Mouse (Mus musculus) right cerebral cortex, postnatal 14 days (tissue): ENCODE results near the gene Zfp518b.

Source experiments
- DNase-seq: peaks from one replicate; pipeline ENCODE4 v3.0.0; 2022

The Zfp518b gene

GRCm38 (mm10) chr5:38684164-38684911, at the start of gene Zfp518b:
TSS of gene Zfp518b (minus strand) at chr5:38684826.
- DNase-seq: peak; percentile 80

GRCm38 (mm10) chr5:38708940-38709581, 24.4 kb upstream of the Zfp518b start:
- peak; percentile 10 for DNase-seq

GRCm38 (mm10) chr5:38707364-38708075, 22.9 kb upstream of the Zfp518b start:
- no peak for DNase-seq

- no peak for DNase-seq
Observed at GRCm38 (mm10) chr5:38702941-38703340, 18.3 kb upstream of the Zfp518b start.

- DNase-seq: no peak
Observed at GRCm38 (mm10) chr5:38702091-38702490, 17.5 kb upstream of the Zfp518b start.

- no peak for DNase-seq
Observed at GRCm38 (mm10) chr5:38698466-38698865, 13.8 kb upstream of the Zfp518b start.

- no peak for DNase-seq
Observed at GRCm38 (mm10) chr5:38698046-38698445, 13.4 kb upstream of the Zfp518b start.

- DNase-seq: no peak
Observed at GRCm38 (mm10) chr5:38696616-38697375, 12.2 kb upstream of the Zfp518b start.

GRCm38 (mm10) chr5:38692859-38693258, 8.2 kb upstream of the Zfp518b start:
- DNase-seq: no peak

GRCm38 (mm10) chr5:38689186-38689585, 4.6 kb upstream of the Zfp518b start:
- no peak for DNase-seq

- no peak for DNase-seq
Observed at GRCm38 (mm10) chr5:38687694-38688093, 3.1 kb upstream of the Zfp518b start.

- DNase-seq: no peak
Observed at GRCm38 (mm10) chr5:38658836-38659235, 25.8 kb downstream of the Zfp518b start.

- no peak for DNase-seq
Observed at GRCm38 (mm10) chr5:38656204-38656603, 28.4 kb downstream of the Zfp518b start.

GRCm38 (mm10) chr5:38655421-38655928, 29.2 kb downstream of the Zfp518b start:
- DNase-seq: no peak

GRCm38 (mm10) chr5:38654571-38654970, 30.1 kb downstream of the Zfp518b start:
- no peak for DNase-seq

- no peak for DNase-seq
Observed at GRCm38 (mm10) chr5:38653101-38653500, 31.5 kb downstream of the Zfp518b start.

- DNase-seq: no peak
Observed at GRCm38 (mm10) chr5:38651455-38651854, 33.2 kb downstream of the Zfp518b start.

GRCm38 (mm10) chr5:38641526-38641925, 43.1 kb downstream of the Zfp518b start:
- no peak for DNase-seq

- no peak for DNase-seq
Observed at GRCm38 (mm10) chr5:38636301-38636749, 48.3 kb downstream of the Zfp518b start.

GRCm38 (mm10) chr5:38635696-38636095, 48.9 kb downstream of the Zfp518b start:
- no peak for DNase-seq

- DNase-seq: no peak
Observed at GRCm38 (mm10) chr5:38634321-38635164, 50.1 kb downstream of the Zfp518b start.
